Mouse (Mus musculus) hindbrain, embryonic 16.5 days (tissue): ENCODE data around the gene Tbc1d17. TPM values are rescaled to one million over a fixed set of nuclear protein-coding genes. Genes with fewer than 3 reads are reported as not detected.

Source experiments
- ATAC-seq: fragments of 200-750 bp; cut with Nextera tagmentation; 2 replicates; pipeline ENCODE4 v1.8.0; 2017; ENCODE audit warnings: moderate TSS enrichment, moderate library complexity
- H3K27ac ChIP-seq: fragments of 300-500 bp; sonication (generic); 2 replicates; pipeline ENCODE4 v1.5.1; 2014; ENCODE audit warnings: low read depth, mild to moderate bottlenecking, control low read depth, low read length, moderate library complexity
- H3K27me3 ChIP-seq: fragments of 300-500 bp; sonication (generic); replicated peaks from 2 replicates; pipeline ENCODE4 v1.6.1; 2014; ENCODE audit warnings: low read length; ENCODE audit not compliant: control insufficient read depth, insufficient read depth
- H3K36me3 ChIP-seq: fragments of 300-500 bp; sonication (generic); 2 replicates; pipeline ENCODE4 v1.6.1; 2014; ENCODE audit warnings: mild to moderate bottlenecking, low read length, moderate library complexity, mixed read lengths; ENCODE audit not compliant: control insufficient read depth, insufficient read depth
- H3K4me1 ChIP-seq: fragments of 300-500 bp; sonication (generic); 2 replicates; pipeline ENCODE4 v1.6.1; 2014; ENCODE audit warnings: low read depth, low read length; ENCODE audit not compliant: control insufficient read depth, insufficient read depth
- H3K4me2 ChIP-seq: fragments of 300-500 bp; sonication (generic); 2 replicates; pipeline ENCODE4 v1.6.1; 2014; ENCODE audit warnings: mild to moderate bottlenecking, low read length, control low read depth, moderate library complexity
- H3K4me3 ChIP-seq: fragments of 300-500 bp; sonication (generic); 2 replicates; pipeline ENCODE4 v1.5.1; 2014; ENCODE audit warnings: mild to moderate bottlenecking, low read length, control low read depth, moderate library complexity
- H3K9ac ChIP-seq: fragments of 300-500 bp; sonication (generic); 2 replicates; pipeline ENCODE4 v1.6.1; 2014; ENCODE audit warnings: low read depth, mild to moderate bottlenecking, control low read depth, low read length, moderate library complexity
- H3K9me3 ChIP-seq: fragments of 300-500 bp; sonication (generic); 2 replicates; pipeline ENCODE4 v1.6.1; 2014; ENCODE audit warnings: mild to moderate bottlenecking, low read length, moderate library complexity; ENCODE audit not compliant: control insufficient read depth
- WGBS: fragments of 180-500 bp; shearing (Covaris S2); extraction: QIAGEN DNeasy Blood & Tissue Kit; methylation state at CpG from one replicate; pipeline ENCODE4 v1.1.7; 2014; 5-methylcytosine and 5-hydroxymethylcytosine counted together
- polyA plus RNA-seq: library from polyadenylated mRNA; unstranded; fragments of >200 nt; fragmentation: Nextera tagmentation; extraction: Ambion mirVana; gene quantifications from 2 replicates; pipeline ENCODE4 v1.2.1, GENCODE M21; 2015

Tbc1d17 gene
- polyA plus RNA-seq, 1 experiment from 2014 or later = 112 TPM

DNA sequence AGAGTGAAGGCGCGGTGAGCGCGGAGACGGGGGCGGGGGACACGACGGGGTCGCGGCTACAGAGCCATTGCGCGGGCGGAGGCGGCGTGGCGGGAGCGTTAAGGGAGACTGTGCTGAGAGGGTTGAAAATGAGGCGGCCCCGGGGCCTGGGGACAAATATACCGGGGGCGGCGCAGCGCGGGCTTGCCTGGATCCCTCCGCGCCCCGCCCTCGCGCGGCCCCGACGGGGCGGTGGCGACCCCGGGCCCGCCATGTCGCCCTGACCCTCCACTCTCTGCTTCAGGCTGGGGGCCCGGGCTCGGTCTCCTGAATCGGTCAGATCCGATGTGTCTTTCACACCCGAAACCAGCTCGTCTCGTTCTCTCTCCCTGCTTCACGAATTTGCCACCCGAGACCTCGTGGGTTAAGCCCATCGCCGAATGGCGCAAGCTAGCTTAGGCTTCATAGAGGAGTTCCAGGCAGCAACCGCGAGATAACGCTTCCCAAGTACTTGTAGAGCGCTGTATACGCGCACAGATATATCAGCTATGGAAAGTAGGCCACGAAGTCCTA lies 32.3 kb downstream of the Tbc1d17 start, which contains the start of gene Atf5:
Gene Atf5 (minus strand): TSS at position 189 of the 552 bp plus-strand sequence.
- Histone ChIP-seq H3K9ac (peak within 1 kb of the TSS; percentile 89), H3K4me2 (peak within 1 kb of the TSS; percentile 61), H3K4me1 (peaks cover 32% of the 10 kb centered on the region), H3K9me3 (no peaks in the 10 kb centered on the region), H3K27me3 (no peaks in the 10 kb centered on the region), H3K4me3 (peak within 1 kb of the TSS; percentile 82), H3K27ac (peak within 1 kb of the TSS; percentile 91), H3K36me3 (no peaks in the 10 kb centered on the region)
- ATAC-seq = peak; percentile 37
- WGBS = under 1% methylated on average over 30 of the region's 57 CpGs

DNA sequence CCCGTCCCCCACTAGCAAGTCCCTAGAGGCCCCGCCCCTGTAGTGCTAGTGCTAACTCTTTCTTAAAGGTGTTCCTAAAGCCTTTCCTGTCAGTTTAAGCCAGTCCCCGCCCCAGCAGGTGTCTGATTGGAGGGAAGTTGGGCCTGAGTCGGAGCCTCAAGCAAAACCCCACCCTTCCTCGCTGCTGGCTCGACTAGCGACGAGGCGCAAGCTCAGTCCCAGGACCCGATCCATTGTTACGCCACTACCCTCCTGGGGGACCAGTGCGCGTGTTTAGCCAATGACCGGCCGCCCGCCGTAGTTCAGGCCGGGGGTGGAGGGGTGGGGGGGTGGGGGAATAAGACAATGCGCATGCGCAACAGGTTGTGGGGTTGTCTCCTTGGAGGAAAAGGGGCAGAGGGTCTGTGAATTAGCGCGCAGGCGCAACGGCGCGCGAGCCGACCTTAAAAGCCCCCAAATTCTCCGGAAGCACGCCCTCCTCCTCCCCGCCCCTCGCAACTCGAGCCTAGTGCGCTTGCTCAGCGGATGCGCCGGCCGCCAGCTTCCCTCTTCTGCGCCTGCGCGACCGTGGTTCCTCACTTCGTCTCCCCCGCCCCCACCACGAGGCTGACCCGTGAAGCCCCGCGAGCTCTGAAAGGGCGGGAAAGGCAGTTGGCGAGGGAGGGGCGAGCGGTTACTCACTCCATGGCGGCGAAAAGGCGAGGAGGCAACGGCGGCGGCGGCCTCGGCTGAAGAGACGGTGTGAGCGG lies 33.0 kb downstream of the Tbc1d17 start, which contains the start of the genes Nup62 and Il4i1:
Gene Nup62 (plus strand): TSS at position 368 of the 749 bp plus-strand sequence.
Gene Il4i1 (plus strand): TSS at position 667 of the 749 bp plus-strand sequence.
- H3K36me3 ChIP-seq = no peaks in the 10 kb centered on the region
- peaks cover 32% of the 10 kb centered on the region for H3K4me1 ChIP-seq
- H3K27me3 ChIP-seq = no peaks in the 10 kb centered on the region
- peak within 1 kb of the TSS; percentile 91 for H3K27ac ChIP-seq
- H3K9ac ChIP-seq = peak within 1 kb of the TSS; percentile 89
- no peaks in the 10 kb centered on the region for H3K9me3 ChIP-seq
- under 1% methylated on average over 52 of the region's 62 CpGs for WGBS
- peak within 1 kb of the TSS; percentile 82 for H3K4me3 ChIP-seq
- peak within 1 kb of the TSS; percentile 61 for H3K4me2 ChIP-seq
- peak; percentile 96 for ATAC-seq

DNA sequence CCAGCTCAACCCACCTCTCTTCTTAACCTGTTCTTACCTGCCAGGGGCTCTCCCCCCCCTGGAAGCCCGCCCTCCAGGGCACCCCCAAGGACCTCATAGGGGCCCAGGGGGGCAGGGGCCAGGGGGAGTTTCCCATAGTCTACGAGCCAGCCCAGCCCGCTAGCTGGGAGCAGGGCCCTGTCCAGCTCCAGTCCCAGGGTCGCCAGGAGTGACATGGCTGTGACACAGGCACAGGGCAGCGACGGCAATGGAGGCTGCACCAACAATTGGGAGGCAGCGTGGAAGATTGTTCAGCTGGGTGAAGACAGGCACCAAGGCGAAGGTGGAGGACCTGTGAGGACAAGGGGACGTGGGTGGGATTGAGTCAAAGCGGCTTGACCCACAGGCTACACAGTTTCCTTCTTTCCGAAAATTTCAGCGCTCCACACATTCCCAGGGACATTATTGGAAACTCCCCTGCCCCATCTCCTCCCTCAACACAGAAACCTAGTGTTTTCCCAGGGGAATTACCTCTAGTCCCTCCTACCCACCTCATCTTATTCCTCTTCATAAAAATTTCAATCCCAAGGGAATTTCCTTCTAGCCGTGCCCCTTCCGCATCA lies 33.8 kb downstream of the Tbc1d17 start:
- Histone ChIP-seq H3K4me1 (peaks cover 32% of the 10 kb centered on the region), H3K36me3 (no peaks in the 10 kb centered on the region), H3K4me3 (peak overlapping the region; percentile 82), H3K4me2 (peak overlapping the region; percentile 61), H3K27ac (peak overlapping the region; percentile 73), H3K27me3 (no peaks in the 10 kb centered on the region), H3K9me3 (no peaks in the 10 kb centered on the region), H3K9ac (peak overlapping the region; percentile 47; the same call in 1 of the 2 replicates)
- WGBS = 26% methylated on average over 14 of the region's 14 CpGs
- 0 out of 2 replicates have a peak, but pooled peaks have one; percentile 0 for ATAC-seq

DNA sequence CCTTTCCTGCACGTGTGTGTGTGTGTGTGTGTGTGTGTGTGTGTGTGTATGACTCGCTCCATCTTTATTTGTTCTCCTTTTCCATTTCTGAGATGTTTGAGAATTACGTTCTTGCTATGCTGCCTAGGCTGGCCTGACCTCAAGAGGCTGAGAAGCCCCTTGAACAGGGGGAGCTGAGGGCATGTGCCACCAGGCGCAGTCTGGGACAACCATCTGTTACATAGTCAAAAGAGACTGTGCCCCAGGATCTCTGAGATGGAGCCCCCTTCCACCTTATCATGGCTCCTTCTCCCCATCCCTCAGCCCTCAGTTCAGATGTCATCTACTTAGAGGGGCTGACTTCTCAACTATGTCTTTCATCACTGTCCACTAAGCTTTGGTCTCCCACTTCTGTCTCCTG lies 34.5 kb downstream of the Tbc1d17 start:
- Histone ChIP-seq H3K4me2 (no peak overlapping the region), H3K4me1 (peaks cover 29% of the 10 kb centered on the region), H3K9ac (no peak overlapping the region), H3K36me3 (no peaks in the 10 kb centered on the region), H3K4me3 (no peak overlapping the region), H3K27me3 (no peaks in the 10 kb centered on the region), H3K27ac (no peak overlapping the region), H3K9me3 (no peaks in the 10 kb centered on the region)
- ATAC-seq = no peak
- 92% methylated on average over 4 of the region's 4 CpGs for WGBS

DNA sequence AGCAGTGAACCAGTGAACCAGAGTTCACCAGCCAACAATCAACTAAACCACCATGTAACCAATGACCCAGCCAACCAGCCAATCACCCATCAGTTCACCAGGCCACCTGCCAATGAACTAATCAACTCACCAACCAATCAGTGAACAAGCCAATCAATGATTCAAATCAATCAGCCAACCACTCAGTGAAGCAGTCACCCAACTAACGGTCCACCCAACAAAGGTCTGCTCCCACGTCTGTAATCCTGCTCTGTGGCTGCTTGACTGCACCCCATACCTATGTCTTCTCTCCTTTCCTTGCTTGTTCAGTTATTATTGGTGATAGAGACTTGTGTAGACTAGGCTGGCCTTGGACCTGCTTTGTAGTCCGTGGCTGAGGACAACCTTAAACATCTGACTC lies 34.9 kb downstream of the Tbc1d17 start:
- no peak overlapping the region for H3K27ac ChIP-seq
- H3K4me2 ChIP-seq = no peak overlapping the region
- no peaks in the 10 kb centered on the region for H3K36me3 ChIP-seq
- H3K9me3 ChIP-seq = no peaks in the 10 kb centered on the region
- H3K4me3 ChIP-seq = no peak overlapping the region
- H3K9ac ChIP-seq = no peak overlapping the region
- peaks cover 28% of the 10 kb centered on the region for H3K4me1 ChIP-seq
- WGBS = 87% methylated on average over 3 of the region's 3 CpGs
- no peaks in the 10 kb centered on the region for H3K27me3 ChIP-seq
- ATAC-seq = no peak

DNA sequence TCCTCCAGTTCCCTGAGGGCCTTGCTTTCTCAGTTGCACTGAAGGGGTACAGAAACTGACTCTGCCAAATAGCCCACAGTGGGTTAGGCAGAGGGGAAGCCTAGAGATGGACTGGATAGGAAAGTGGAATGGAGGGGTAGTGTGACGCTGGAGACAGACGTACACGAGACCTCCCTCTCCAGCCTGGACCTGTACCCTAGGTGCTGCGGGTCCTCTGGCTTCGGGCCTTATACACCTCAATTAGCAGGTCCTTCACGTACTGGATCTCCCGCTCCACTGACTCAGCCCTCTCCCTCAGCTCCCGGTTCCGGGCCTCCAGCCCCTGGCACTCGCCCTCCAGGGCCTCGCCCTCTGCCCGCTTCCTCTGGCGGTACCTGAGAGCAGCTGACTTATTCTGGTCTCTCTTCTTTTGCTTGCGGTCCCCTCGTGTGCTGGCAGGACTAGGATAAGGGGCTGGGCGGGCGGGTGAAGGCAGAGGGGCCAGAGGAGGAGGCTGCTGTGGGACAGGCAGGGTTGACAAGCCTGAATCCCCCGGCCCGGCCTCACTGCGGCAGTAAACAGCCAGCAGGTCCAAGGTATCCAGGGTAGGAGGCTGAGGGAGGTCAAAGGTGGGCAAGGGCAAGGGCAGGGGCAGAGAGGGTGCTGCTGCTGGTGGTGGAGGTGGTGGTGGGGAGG lies 36.1 kb downstream of the Tbc1d17 start:
- Histone ChIP-seq H3K27me3 (no peaks in the 10 kb centered on the region), H3K9me3 (no peaks in the 10 kb centered on the region), H3K4me2 (no peak overlapping the region), H3K9ac (no peak overlapping the region), H3K4me1 (peaks cover 16% of the 10 kb centered on the region), H3K4me3 (no peak overlapping the region), H3K36me3 (no peaks in the 10 kb centered on the region), H3K27ac (no peak overlapping the region)
- 94% methylated on average over 20 of the region's 20 CpGs for WGBS
- no peak for ATAC-seq

DNA sequence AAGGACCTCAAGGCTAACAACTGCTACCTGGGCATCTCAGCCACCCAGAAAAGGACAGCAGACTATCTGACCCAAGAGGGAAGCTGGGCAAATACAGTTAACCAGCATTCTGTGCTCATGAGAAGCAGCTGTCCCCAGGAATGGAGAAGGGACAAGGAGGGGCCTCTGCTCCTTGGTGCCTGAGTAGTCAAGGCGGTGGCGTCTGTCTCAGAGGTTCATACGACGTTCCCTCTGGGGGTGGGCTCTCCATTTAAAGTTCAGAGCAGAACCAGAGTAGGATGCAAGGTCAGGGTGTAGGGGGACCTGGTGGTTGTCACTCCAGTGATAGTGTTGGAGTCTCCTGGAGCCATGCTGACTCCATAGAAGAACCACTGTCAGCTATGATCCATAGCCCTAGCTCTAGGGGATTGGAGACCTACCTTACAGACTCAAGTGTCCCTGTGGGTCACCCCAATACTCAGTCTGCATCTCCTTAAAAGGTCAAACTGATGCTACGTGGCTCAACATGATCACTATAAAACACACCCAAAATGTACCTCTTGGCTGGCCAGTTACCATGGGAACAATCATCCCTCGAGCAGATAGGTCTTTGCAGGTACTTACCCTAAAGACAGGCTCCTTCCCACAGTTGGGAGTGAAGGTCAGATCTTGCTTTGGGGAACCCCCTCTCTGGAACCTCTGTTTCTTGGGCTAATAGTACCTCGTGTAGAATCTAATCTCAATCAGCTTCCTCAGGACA lies 37.9 kb downstream of the Tbc1d17 start:
- no peaks in the 10 kb centered on the region for H3K36me3 ChIP-seq
- ATAC-seq = no peak
- no peaks in the 10 kb centered on the region for H3K27me3 ChIP-seq
- H3K4me2 ChIP-seq = no peak overlapping the region
- no peak overlapping the region for H3K4me3 ChIP-seq
- no peak overlapping the region for H3K9ac ChIP-seq
- H3K4me1 ChIP-seq = peaks cover 7% of the 10 kb centered on the region
- H3K9me3 ChIP-seq = no peaks in the 10 kb centered on the region
- 92% methylated on average over 7 of the region's 7 CpGs for WGBS
- H3K27ac ChIP-seq = no peak overlapping the region

DNA sequence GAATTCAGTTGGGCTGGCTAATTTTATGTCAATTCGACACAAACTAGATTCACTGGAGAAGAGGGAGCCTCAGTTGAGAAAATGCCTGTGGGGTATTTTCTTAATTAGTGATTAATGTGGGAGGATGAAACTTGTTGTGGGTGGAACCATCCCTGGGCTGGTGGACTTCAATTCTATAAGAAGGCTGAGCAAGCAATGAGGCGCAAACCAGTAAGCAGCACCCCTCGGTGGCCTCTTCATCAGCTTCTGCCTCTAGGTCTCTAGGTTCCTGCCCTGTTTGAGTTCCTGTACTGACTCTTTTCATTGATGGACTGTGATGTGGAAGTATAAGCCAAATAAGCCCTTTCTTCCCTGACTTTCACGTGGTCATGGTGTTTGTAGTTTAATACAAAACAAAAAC lies 38.5 kb downstream of the Tbc1d17 start:
- Histone ChIP-seq H3K4me1 (peaks cover 6% of the 10 kb centered on the region), H3K36me3 (no peaks in the 10 kb centered on the region), H3K27me3 (no peaks in the 10 kb centered on the region), H3K9ac (no peak overlapping the region), H3K9me3 (no peaks in the 10 kb centered on the region), H3K4me2 (no peak overlapping the region), H3K27ac (no peak overlapping the region), H3K4me3 (no peak overlapping the region)
- 80% methylated on average over 4 of the region's 4 CpGs for WGBS
- ATAC-seq = no peak
